Mouse (Mus musculus) left cerebral cortex, adult 8-10 months (tissue): ENCODE data around the gene Gm49510. TPM values are rescaled to one million over a fixed set of nuclear protein-coding genes. Genes with fewer than 3 reads are reported as not detected.

Experiments
- DNase-seq, 2 experiments: peaks; one replicate each; pipeline ENCODE4 v3.0.0; 2022; ENCODE audit warnings: low spot score in 2 of 2
- total RNA-seq, 4 experiments: library from RNA; stranded (reverse); gene quantifications; 2 replicates each; pipeline ENCODE4 v1.2.4; 2022

Gm49510 gene
- total RNA-seq, 4 experiments from 2014 or later = 0.36 to 0.46 TPM; not detected in 2

DNA sequence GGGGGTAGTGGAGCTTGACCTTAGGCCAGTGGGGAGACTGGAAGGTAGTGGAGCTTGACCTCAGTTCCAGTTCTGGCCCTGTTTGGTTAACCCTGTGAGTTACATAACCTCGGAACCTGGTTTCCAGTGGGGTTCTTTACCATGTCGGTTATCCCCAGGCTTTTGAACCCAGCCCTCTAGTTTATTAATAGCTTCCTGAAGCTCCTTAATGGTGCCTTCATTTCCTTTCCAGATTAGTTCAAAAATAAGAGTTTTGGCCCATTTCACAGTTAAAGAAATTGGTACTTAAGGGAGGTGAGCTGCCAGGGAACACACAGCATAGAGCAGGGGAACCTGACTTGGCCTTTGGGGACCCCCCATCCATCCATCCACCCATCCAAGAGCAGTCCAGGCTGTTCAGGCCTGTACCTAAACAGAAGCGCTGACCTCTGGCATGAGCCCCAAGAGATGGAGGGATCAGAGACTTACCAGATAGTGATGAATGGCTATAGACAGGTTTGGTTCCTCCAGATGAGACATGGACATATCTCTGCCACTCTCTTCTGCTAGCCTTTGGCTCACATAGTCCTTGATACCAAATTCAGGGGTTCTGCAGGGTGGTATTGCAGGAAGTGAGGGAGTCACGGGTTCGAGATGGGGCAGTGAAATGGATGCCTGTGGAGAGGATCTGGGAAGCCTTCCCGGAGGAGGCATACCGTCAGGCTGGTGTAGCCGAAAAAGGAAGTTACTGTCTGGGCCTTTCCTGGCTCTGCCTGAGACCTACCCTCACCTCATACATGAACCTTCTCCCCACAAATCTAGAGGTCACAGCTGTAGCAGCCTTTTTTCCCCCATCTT lies 15.6 kb downstream of the Gm49510 start:
- DNase-seq = no peak

DNA sequence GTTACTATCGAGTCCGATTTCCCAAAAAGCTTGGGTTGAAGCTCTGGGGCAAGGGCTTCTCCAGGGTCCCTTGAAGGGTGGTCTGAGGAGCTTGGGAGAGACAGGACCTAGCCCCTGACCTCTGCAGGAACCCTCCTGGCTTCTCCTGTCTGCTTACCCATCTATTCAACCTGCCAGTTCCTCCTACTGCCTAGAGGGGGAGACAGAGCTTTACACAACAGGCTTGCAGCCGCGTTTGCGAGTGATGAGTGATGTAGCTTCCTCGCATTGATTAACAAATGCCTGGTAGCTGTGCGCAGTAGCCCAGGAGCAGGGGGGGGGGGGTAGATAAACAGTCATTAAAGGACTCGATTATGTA lies 16.2 kb downstream of the Gm49510 start:
- peak in 1 of 2 experiments; percentile 77 for DNase-seq

DNA sequence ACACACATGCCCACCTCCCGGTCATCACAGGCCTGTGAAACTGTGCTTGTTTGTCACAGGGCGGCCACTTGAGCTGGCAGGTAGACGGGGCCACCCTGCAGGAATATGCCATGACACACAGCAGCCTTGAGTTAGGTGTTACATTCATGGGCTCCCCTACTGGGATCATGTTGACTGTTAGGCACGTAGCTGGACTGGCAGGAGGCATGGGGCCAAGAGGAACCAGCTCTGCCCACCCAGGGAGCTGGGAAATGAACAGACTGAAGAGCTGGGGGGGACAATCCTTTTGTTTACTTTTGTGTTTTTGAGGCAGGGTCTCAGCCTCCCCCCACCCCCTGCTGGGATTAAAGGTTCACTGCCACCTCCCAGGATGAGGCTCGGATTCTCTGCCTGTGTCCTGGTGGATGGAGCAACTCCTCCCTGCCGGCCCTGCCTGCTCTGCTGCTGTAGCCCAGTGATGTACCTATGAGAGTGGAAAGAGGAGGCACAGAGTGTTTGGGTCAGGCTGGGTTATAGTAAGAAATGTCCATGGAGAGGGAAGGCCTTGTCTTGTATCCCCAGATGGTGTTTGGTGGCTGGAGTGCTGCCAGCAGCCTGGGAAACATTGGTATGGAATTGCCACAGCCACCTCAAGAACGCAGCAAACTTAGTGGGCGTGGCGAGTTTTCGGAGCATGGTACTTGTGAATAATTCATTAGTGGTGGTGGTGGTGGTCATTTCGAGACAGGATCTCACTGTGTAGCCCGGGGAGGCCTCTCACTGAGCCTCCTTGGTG lies 16.8 kb downstream of the Gm49510 start:
- DNase-seq = no peak

DNA sequence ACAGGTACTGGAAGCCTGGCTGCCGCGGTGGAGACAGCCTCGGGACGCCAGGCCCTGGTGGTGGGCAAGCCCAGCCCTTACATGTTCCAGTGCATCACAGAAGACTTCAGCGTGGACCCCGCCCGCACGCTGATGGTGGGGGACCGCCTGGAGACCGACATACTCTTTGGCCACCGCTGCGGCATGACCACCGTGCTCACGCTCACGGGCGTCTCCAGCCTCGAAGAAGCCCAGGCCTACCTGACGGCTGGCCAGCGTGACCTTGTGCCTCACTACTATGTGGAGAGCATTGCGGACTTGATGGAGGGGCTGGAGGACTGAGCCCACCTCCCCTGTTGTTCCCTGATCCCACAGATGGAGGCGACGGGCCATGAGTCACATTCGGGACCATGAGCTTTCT lies 18.7 kb downstream of the Gm49510 start:
- DNase-seq = no peak

DNA sequence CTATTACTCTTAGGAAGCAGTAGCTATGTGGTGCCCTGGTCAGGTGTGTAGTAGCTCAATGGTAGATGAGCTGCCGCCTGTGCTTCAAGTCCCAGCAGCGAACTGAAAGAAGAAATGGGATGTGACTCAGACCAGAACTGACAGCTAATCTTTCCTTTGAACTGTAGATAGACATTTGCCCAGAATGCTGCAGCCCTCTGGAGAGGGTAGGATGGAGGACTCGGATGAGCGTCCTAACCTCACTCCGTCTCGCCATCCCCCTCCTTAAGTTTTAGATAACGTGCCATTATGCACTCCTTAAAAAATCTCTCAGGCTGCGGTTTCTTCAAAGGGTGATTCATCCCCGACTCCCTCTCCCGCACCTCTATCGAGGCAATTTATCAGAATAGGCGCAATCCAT lies 20.4 kb downstream of the Gm49510 start:
- no peak for DNase-seq

DNA sequence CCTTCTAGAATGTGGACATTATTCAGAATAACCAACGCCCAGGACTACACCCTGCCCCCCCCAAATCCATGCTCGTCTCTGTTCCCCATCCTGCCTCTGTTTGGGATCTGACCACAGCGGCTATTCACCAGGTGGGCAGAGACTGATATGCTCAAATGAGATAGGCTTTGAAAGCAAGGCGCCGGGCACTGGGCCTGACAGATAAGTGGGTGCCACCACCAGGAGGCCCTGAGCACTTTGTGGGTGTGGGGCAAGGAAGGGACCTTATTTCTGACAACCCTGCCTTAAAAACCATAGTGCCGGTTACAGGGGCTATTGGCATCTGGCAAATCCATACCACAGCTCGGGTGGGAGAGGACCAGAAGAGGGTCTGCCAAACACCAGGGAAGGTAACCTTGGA lies 23.2 kb downstream of the Gm49510 start:
- DNase-seq = no peak

DNA sequence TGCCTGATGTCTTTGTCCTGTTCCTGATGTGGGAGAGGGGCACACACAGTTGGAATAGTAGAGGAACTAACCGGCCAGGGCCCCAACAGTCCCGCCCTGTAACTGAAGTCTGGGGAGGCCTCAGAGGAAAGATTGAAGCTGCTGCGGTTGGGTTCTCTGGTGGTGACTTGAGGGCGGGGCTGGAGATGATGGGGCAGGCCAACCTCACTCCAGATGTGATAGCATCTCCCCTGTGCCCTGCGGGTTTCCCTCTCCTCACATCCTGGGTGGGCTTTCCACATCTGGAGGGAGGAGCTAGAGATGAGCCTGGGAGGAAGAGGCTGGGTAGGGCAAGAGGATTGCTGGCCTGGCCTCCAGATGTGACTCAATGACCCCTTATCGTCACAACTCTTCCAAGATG lies 24.1 kb downstream of the Gm49510 start:
- DNase-seq = no peak

DNA sequence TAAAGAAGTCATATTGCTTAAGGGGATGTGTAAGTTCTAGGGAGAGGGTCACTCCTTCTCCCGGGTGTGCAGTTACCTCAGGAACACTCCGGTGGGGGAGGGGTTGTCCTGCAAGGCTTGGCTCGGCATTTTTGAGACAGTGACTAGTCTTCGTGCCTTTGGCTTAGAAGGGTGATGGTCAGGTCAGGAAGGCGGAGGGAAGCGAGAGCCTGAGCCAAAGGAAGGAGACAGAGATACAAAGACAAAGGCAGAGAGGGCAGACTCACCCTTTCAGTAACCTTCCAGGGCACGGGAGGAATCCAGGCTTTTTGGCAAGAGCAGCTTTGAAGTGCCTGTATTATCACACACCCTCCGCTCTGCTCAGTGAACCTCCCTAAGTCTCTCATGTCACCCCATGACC lies 25.7 kb downstream of the Gm49510 start:
- no peak for DNase-seq

DNA sequence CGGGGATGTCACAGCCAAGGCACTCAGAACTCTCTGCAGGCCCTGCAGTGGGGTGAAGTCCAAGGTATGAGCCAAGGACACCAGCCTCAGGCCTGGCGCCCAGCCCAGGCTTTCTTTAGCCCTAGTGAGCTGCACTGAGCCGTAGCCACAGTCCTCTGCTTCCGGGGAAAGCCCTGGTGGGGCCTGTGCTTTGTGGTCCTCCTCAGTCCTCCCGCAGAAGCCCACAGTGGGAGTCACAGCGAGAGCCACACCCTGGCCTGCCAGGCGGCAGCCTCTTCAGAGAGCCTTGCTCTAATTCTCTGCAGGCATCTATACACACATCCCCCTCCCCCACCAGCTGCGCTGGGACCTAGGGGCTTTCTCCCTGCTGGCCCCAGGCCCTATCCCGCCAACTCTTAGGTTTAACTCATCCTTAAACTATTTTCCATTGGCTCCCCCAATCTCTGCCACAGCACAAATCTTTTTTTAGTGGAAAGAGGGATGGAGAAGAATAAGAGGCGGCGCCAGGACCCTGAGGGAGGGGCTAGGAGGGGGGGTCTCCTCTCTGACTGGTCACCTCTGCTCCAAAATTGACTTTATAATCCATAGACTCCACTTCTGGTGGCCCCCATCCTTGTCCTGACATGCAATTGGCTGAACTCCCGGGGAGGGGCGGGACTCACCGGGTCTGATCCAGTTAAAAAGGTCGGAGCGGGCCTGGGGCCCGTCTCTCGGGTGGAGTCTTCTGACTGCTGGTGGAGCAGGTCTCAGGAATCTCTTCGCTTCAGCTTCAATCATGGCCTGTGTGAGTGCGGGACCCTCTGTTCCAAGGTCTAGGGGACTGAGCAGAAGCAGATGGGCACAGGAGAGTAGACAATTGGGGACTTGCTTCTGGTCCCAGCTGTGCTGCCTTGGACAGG lies 26.8 kb downstream of the Gm49510 start, which contains the start of gene Lgals1:
Gene Lgals1 (plus strand): TSS at position 705 of the 899 bp plus-strand sequence.
- DNase-seq = no peak

DNA sequence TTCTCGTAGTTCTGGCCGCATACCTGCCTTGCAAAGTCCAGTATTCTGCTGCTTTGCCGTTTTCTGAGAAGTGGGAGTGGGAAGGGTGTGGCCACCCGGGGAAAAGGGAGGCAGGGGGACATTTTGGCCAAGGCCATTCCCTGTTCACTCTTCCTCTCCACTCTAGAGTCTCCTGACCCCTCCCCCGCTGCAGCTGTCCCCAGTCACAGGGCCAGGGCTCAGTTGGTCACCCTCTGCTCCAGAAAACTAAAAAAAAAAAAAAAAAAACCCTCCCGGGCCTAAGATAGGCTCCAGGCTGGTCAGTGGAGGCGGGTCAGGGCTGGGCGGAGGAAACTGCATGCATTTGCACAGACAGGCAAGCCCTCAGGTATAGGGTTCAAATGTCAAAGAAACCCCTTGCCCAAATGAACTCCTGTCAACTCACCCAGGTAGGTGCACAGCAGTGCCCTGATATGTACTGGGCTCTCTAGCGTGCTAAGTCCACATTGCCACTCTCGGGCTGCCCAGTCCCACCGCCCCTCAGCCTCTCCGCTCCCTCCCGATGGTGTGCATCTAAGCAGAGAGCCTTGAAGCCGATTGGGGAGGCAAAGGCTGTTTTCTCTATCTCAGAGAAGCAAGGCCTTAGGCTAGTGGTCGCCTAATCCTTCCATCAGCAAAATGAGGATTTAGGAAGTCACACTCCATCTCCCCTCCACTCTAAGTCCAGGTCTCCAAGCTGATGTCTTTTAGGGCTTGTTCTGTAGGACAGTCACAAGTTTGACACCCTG lies 27.7 kb downstream of the Gm49510 start:
- no peak for DNase-seq

DNA sequence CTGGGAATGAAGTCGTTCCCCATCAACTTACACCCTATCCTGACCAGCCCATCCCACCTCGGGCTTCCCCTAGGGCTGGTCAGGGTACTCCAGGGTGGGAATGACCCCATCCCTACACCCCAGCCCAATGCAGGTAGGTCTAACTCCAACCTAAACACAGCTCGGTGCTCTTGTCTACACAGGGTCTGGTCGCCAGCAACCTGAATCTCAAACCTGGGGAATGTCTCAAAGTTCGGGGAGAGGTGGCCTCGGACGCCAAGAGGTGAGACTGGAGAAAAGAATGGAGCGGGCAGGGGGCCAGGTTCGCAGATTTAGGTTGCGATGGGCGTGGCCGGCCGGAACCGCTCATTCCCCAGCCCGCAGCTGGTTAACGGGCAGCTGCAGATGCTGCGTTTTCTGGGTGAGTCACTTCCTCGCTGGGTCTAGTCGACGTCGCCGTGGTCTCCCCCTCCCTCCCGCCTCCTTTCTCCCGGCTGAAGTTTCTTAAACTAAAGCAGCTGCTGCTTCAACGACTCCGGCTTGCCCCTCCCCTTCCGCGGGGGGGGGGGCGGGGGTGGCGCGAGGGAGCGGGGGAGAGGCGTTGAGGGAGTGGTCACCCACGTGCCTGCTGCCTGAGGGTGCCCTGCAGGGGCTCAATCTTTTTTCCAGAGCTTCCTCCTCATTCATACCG lies 28.5 kb downstream of the Gm49510 start:
- DNase-seq = peak in 1 of 2 experiments; percentile 63

DNA sequence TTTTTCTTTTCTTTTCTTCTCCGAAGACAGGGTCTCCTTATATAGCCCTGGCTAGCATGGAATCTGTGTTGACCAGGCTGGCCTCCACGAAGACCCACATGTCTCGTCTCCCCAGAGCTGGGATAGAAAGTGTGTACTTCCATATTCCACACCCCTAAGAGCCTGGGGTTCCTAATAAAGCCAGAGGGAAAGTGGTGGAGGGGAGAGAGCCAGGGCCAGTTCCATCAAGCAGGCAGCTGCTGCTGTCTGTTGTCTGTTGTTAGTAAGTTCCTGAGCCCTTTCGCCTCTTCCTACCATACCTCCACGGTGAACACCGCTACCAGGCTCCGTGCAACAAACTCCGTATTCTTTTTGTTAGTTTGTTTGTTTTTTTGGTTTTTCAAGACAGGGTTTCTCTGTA lies 29.1 kb downstream of the Gm49510 start:
- no peak for DNase-seq

DNA sequence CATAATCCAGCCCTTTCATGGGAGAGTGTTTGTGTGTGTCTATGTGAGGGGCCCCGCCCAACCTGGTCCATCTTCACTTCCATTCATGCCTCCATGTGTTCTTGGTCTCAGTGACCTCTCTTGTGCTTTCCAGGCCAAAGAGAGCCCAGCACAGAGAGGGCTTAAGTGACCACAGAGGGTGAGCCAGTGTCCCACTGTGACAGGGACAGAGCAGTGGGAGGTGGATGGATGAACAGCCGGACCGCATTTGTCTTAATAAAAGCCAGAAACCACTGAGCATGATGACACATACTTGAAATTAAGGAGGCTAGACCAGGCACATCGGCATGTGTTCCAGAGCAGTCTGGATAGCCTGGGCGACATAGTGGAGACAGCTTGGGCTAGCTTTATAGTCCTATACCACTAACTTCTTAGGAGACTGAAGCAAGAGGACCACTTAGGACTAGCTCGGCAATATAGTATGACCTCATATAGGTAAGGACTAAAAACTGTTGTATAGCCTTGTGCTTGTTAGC lies 30.8 kb downstream of the Gm49510 start:
- DNase-seq = no peak

DNA sequence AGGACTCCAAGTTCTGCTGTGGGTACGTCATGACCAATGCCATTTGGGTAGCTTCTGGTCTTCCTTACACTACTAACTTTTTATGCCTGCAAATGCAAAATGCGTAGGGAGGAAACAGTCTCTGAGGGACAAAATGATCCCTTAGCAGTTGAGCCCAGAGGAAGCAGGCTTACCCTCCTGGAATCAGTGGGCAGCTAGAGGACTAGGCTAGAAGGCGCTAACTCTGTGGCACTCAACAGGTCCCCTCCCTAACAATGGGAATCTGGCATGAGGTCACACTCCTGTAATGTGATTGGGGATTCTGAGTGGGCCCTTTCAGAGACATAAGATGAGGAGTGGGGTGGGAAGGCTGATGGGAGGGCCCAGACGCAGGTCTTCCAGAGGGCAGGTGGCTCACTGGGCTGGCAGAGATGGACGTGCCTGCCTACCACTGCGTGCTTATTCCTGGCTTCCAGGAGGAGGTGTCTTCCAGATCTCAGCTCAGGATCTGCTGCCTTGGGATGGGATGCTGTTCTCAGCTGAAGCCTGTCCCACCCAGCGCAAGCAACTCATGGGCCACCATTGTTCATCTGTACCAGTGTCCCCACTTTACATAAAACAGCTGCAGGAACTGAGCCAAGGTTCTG lies 31.4 kb downstream of the Gm49510 start:
- no peak for DNase-seq

DNA sequence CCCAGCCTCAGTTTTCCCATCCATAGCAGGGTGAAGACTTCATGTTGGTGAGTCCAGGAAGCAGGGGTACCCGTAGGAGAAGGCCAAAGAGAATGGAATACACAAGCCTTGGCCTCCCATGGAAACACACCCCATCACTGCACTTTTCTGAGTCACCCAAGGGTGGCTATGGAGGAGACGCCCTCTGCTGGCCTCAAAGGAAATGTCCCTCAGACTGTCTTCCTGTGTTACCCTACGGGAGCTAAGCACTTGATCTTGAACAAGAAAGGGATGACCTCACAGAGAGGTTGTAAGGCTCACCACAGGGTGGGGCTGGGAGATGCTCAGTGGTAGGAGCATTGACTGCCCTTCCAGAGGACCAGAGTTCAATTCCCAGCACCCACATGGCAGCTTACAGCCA lies 32.1 kb downstream of the Gm49510 start:
- DNase-seq = no peak

DNA sequence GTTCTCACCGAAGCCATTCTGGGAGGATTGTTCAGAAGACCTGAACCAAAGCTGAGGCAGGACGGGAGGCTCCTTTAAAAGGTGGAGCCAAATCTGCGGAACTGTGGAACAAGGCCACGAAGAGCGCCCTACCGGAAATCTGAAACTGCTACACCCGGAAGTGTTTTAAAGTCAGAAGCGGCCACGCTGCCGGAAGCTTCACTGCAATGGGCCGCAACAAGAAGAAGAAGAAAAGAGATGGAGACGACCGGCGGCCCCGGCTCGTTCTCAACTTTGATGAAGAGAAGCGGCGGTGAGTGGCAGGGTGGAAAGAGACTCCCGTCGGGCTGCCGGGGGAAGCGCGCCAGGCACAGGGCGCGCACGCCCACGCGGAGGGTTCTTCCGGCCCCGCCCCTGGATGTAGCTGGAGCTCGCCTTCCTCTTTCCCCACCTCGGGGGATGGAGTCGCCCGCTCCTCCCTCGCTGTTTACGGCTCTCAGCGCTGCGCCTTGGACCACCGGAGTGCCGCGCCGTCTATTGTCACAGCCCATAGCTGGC lies 35.4 kb downstream of the Gm49510 start, which contains the start of gene Nol12:
Gene Nol12 (plus strand): TSS at position 150 of the 537 bp plus-strand sequence.
- DNase-seq = peak; percentile 75 to 83

DNA sequence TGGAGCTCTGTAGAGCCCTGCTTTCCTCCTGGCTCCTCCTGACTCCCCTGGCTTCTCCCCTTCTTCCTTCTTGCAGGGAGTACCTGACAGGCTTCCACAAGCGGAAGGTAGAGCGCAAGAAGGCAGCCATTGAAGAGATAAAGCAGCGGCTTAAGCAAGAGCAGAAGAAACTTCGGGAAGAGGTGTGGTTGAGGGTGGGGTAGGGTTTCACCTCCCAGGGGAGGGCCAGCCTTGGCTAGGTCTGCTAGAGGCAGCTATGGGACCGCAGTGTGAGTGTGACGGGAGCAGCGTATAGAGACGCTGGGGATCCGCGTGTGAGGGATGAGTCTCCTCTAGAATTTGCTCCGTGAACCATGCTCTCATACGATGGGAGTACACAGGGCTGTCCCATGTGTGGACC lies 36.9 kb downstream of the Gm49510 start:
- no peak for DNase-seq

DNA sequence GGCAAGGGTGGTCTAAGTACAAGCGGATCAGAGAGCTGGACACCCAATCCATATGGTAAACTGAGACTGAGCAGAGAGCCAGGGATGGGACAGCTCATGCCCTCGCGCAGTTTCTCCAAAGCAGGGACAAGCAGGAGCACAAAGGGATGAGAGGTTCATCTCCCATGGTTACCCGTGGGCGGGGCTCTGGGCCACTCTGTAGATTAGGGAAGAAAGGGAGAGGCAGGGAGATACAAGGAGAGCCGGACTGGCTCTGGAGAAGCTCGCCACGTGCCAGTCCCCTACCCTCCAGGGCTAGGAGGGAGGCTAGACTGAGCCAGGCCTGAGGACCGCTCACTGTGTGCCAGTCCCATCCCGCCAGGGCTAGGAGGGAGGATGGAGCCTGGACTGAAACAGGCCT lies 37.8 kb downstream of the Gm49510 start:
- DNase-seq = no peak

DNA sequence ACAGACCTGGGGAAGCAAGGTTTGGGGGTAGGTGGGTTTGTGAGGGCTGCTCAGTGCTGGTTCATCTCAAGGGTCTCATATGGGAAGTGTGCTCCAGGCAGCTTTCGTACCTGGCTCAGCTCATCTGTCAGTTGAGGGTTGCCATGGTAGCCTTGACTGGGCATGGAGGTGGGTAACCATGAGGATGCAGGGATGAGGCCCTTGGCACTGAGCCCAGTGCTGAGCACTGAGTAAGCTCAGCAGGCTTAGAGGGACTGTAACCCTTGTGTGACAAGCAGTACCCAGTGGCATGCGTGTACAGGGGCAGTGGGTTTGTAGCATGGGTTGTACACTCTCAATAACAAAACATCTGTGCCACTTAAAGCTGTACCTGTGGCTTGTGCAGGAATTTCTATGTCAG lies 38.5 kb downstream of the Gm49510 start:
- no peak for DNase-seq
